Mouse (Mus musculus) midbrain, embryonic 12.5 days (tissue): Measurements from ENCODE around the gene Gm29776. TPM values are rescaled to one million over a fixed set of nuclear protein-coding genes. Genes with fewer than 3 reads are reported as not detected.

Source experiments
- ATAC-seq: fragments of 200-750 bp; cut with Nextera tagmentation; 2 replicates; pipeline ENCODE4 v1.8.0; 2017; ENCODE audit warnings: low read depth, moderate TSS enrichment, moderate library complexity; ENCODE audit not compliant: low FRiP score
- H3K27ac ChIP-seq: fragments of 300-500 bp; sonication (generic); replicated peaks from 2 replicates; pipeline ENCODE4 v1.5.1; 2016; ENCODE audit warnings: mild to moderate bottlenecking
- H3K27me3 ChIP-seq: fragments of 300-500 bp; sonication (generic); 2 replicates; pipeline ENCODE4 v1.6.1; 2016; ENCODE audit warnings: mild to moderate bottlenecking
- H3K36me3 ChIP-seq: fragments of 300-500 bp; sonication (generic); 2 replicates; pipeline ENCODE4 v1.6.1; 2016
- H3K4me1 ChIP-seq: fragments of 300-500 bp; sonication (generic); 2 replicates; pipeline ENCODE4 v1.6.1; 2016
- H3K4me2 ChIP-seq: fragments of 300-500 bp; sonication (generic); replicated peaks from 2 replicates; pipeline ENCODE4 v1.6.1; 2016; ENCODE audit warnings: mild to moderate bottlenecking, moderate library complexity
- H3K4me3 ChIP-seq: fragments of 300-500 bp; sonication (generic); 2 replicates; pipeline ENCODE4 v1.5.1; 2016; ENCODE audit warnings: mild to moderate bottlenecking
- H3K9ac ChIP-seq: fragments of 300-500 bp; sonication (generic); replicated peaks from 2 replicates; pipeline ENCODE4 v1.6.1; 2016; ENCODE audit warnings: mild to moderate bottlenecking, moderate library complexity
- H3K9me3 ChIP-seq: fragments of 300-500 bp; sonication (generic); 2 replicates; pipeline ENCODE4 v1.6.1; 2016; ENCODE audit warnings: mild to moderate bottlenecking
- WGBS: fragments of 180-500 bp; shearing (Covaris S2); methylation state at CpG from one replicate; pipeline ENCODE4 v1.1.7; 2016; 5-methylcytosine and 5-hydroxymethylcytosine counted together
- microRNA-seq: library from miRNA; unstranded; fragments of <30 nt; microRNA quantifications from one replicate; pipeline ENCODE4, GENCODE M21; 2017
- polyA plus RNA-seq: library from polyadenylated mRNA; unstranded; fragments of >200 nt; fragmentation: Nextera tagmentation; extraction: Ambion mirVana; gene quantifications from 2 replicates; pipeline ENCODE4 v1.2.1, GENCODE M21; 2016

The Gm29776 gene
- polyA plus RNA-seq, 1 experiment from 2014 or later: 0.11 TPM

GRCm38 (mm10) chr14:54646898-54647636 lies 51.6 kb downstream of the Gm29776 start:
- Histone ChIP-seq H3K9me3 (no peaks in the 10 kb centered on the region), H3K27ac (no peak overlapping the region), H3K36me3 (peaks cover 92% of the 10 kb centered on the region), H3K4me3 (no peak overlapping the region), H3K9ac (no peak overlapping the region), H3K27me3 (no peaks in the 10 kb centered on the region), H3K4me1 (peaks cover 32% of the 10 kb centered on the region), H3K4me2 (no peak overlapping the region)
- WGBS: 93% methylated on average over 8 of the region's 8 CpGs
- no peak for ATAC-seq

GRCm38 (mm10) chr14:54646455-54646854 lies 52.2 kb downstream of the Gm29776 start:
- no peaks in the 10 kb centered on the region for H3K9me3 ChIP-seq
- WGBS: 95% methylated on average over 17 of the region's 17 CpGs
- no peaks in the 10 kb centered on the region for H3K27me3 ChIP-seq
- ATAC-seq: no peak
- H3K4me3 ChIP-seq: no peak overlapping the region
- peaks cover 26% of the 10 kb centered on the region for H3K4me1 ChIP-seq
- H3K9ac ChIP-seq: no peak overlapping the region
- H3K27ac ChIP-seq: no peak overlapping the region
- peaks cover 90% of the 10 kb centered on the region for H3K36me3 ChIP-seq
- H3K4me2 ChIP-seq: no peak overlapping the region

- Histone ChIP-seq H3K9ac (no peak overlapping the region), H3K36me3 (peaks cover 71% of the 10 kb centered on the region), H3K4me3 (no peak overlapping the region), H3K4me2 (no peak overlapping the region), H3K9me3 (no peaks in the 10 kb centered on the region), H3K27ac (no peak overlapping the region), H3K4me1 (peaks cover 20% of the 10 kb centered on the region), H3K27me3 (no peaks in the 10 kb centered on the region)
- ATAC-seq: no peak
- 95% methylated on average over 9 of the region's 9 CpGs for WGBS
Observed at GRCm38 (mm10) chr14:54644294-54644693, 54.3 kb downstream of the Gm29776 start.

GRCm38 (mm10) chr14:54643011-54643410 lies 55.6 kb downstream of the Gm29776 start:
- Histone ChIP-seq H3K27ac (peak overlapping the region; percentile 8; the same call in 1 of the 2 replicates), H3K36me3 (peaks cover 72% of the 10 kb centered on the region), H3K4me1 (peaks cover 18% of the 10 kb centered on the region), H3K4me2 (no peak overlapping the region), H3K4me3 (no peak overlapping the region), H3K9ac (no peak overlapping the region), H3K9me3 (no peaks in the 10 kb centered on the region), H3K27me3 (no peaks in the 10 kb centered on the region)
- no peak for ATAC-seq
- 86% methylated on average over 2 of the region's 2 CpGs for WGBS

Small RNA genes lying within 50 kb of the gene (microRNA-seq; reads per million reads assigned to microRNA genes)
- gene Mir6948: 0.93 reads per million

Other genes starting within 250 kb of the Gm29776 start
- gene Lrp10, start 234.7 kb downstream of the Gm29776 start, polyA plus RNA-seq: 31.1 and 32.5 TPM in 2 replicates
- gene Rem2, start 222.7 kb downstream of the Gm29776 start, polyA plus RNA-seq: 42.6 and 44.9 TPM in 2 replicates
- gene Prmt5, start 181.3 kb downstream of the Gm29776 start, polyA plus RNA-seq: 117 and 119 TPM in 2 replicates
- 32.4 and 35.0 TPM in 2 replicates for gene Haus4, start 144.2 kb downstream of the Gm29776 start, polyA plus RNA-seq
- gene Ajuba, start 121.3 kb downstream of the Gm29776 start, polyA plus RNA-seq: 41.6 and 46.6 TPM in 2 replicates
- gene 4931414P19Rik, start 92.8 kb downstream of the Gm29776 start, polyA plus RNA-seq: 8.2 and 10.4 TPM in 2 replicates
- gene Psmb5, start 80.8 kb downstream of the Gm29776 start, polyA plus RNA-seq: 363 and 400 TPM in 2 replicates
- gene Psmb11, start 77.4 kb downstream of the Gm29776 start, polyA plus RNA-seq: not detected in 2 replicates
- gene Gm17606, start 57.9 kb downstream of the Gm29776 start, polyA plus RNA-seq: not detected in 2 replicates
- 9.7 and 10.7 TPM in 2 replicates for gene Cdh24, start 57.5 kb downstream of the Gm29776 start, polyA plus RNA-seq
- gene 1700123O20Rik, start 12.6 kb downstream of the Gm29776 start, polyA plus RNA-seq: 84.9 and 89.0 TPM in 2 replicates
- 176 and 178 TPM in 2 replicates for gene Acin1, start 11.9 kb downstream of the Gm29776 start, polyA plus RNA-seq
- gene Cebpe, start 13.3 kb upstream of the Gm29776 start, polyA plus RNA-seq: 0.38 TPM in 1 of 2 replicates, not detected in the other
- gene Slc7a8, start 83.1 kb upstream of the Gm29776 start, polyA plus RNA-seq: 2.9 and 3.3 TPM in 2 replicates
- not detected in 2 replicates for gene Rnf212b, start 115.3 kb upstream of the Gm29776 start, polyA plus RNA-seq
- 16.4 and 18.6 TPM in 2 replicates for gene Homez, start 172.1 kb upstream of the Gm29776 start, polyA plus RNA-seq
- gene Ppp1r3e, start 178.7 kb upstream of the Gm29776 start, polyA plus RNA-seq: 0.80 and 1.6 TPM in 2 replicates
- 2.7 and 3.7 TPM in 2 replicates for gene Bcl2l2, start 184.5 kb upstream of the Gm29776 start, polyA plus RNA-seq
- 0.22 TPM in 1 of 2 replicates, not detected in the other for gene Gm20521, start 184.6 kb upstream of the Gm29776 start, polyA plus RNA-seq
- gene Pabpn1, start 193.7 kb upstream of the Gm29776 start, polyA plus RNA-seq: 199 and 238 TPM in 2 replicates
- gene Slc22a17, start 214.3 kb upstream of the Gm29776 start, polyA plus RNA-seq: 110 and 125 TPM in 2 replicates
- 36.0 and 38.6 TPM in 2 replicates for gene Efs, start 227.3 kb upstream of the Gm29776 start, polyA plus RNA-seq
- gene Il25, start 233.9 kb upstream of the Gm29776 start, polyA plus RNA-seq: not detected in 2 replicates
- 1.2 and 2.2 TPM in 2 replicates for gene Cmtm5, start 237.4 kb upstream of the Gm29776 start, polyA plus RNA-seq